Comparison of ENCODE assay signal across 8 mouse cellular contexts in genomic region chr13:98813596-98814274, GRCm38 (mm10). TPM values are rescaled to one million over a fixed set of nuclear protein-coding genes. Genes with fewer than 3 reads are reported as not detected.
DNase-seq lines count a peak whose midpoint lies in the region; ATAC-seq and TF ChIP-seq lines count a peak whose summit lies in the region.

No protein-coding gene starts in this region.

- peak overlapping the region; percentile 78 for H3K4me3 ChIP-seq in C2C12 (ENCODE audit: insufficient read depth, poor library complexity, severe bottlenecking)
- H3K4me3 ChIP-seq in forebrain, embryonic 15.5 days: peak overlapping the region; percentile 86
- peak overlapping the region; percentile 75 to 96 for H3K4me3 ChIP-seq in liver, embryonic 14.5 days (ENCODE audit: insufficient read depth in 1 of 2, low read depth in 2 of 2, low read length in 2 of 2)

- no peaks in the 10 kb centered on the region for H3K27me3 ChIP-seq in C2C12 (ENCODE audit: control insufficient read depth, insufficient read depth, insufficient read length)
- no peaks in the 10 kb centered on the region for H3K27me3 ChIP-seq in forebrain, embryonic 15.5 days
- H3K27me3 ChIP-seq in liver, embryonic 14.5 days (ENCODE audit: control insufficient read depth, insufficient read depth, low read length): no peaks in the 10 kb centered on the region

- H3K9me3 ChIP-seq in forebrain, embryonic 15.5 days: no peaks in the 10 kb centered on the region
- H3K9me3 ChIP-seq in liver, embryonic 14.5 days (ENCODE audit: control insufficient read depth, low read length): no peaks in the 10 kb centered on the region

- no peak for ATAC-seq in forebrain, embryonic 15.5 days (replicated peaks)
- no peak for ATAC-seq in liver, embryonic 14.5 days (ENCODE audit: insufficient read depth)

- TF ChIP-seq CTCF in C2C12 (IDR thresholded peaks at IDR 0.05; ENCODE audit: control insufficient read depth, insufficient read depth, insufficient read length): no peak
- no peak for TF ChIP-seq CTCF in liver, embryonic 14.5 days (IDR thresholded peaks at IDR 0.05; ENCODE audit: low read depth)

- H3K27ac ChIP-seq in forebrain, embryonic 15.5 days (replicated peaks): no peak overlapping the region
- peak overlapping the region; percentile 51 for H3K27ac ChIP-seq in liver, embryonic 14.5 days

- DNase-seq in cerebellum, adult 9-10 months: peak; percentile 16
- DNase-seq in cerebellum, postnatal 14 days: no peak
- DNase-seq in liver, embryonic 14.5 days (ENCODE audit: low read depth in 3 of 3, low spot score in 3 of 3): no peak
- DNase-seq in thymus, postnatal 36 days: no peak
- DNase-seq in layer of hippocampus, postnatal 14 days (ENCODE audit: low spot score in 2 of 2): no peak
- no peak for DNase-seq in adrenal gland, postnatal 36 days

- peaks cover 60% of the 10 kb centered on the region for H3K79me2 ChIP-seq in C2C12 (ENCODE audit: control insufficient read depth, insufficient read depth)

- peaks cover 47% of the 10 kb centered on the region for H3K79me3 ChIP-seq in C2C12 (ENCODE audit: low read depth)

- TF ChIP-seq EP300 in liver, embryonic 14.5 days (IDR thresholded peaks at IDR 0.05; ENCODE audit: low read depth): no peak

- no peaks in the 10 kb centered on the region for H3K36me3 ChIP-seq in C2C12 (ENCODE audit: control insufficient read depth, insufficient read depth)
- no peaks in the 10 kb centered on the region for H3K36me3 ChIP-seq in forebrain, embryonic 15.5 days
- H3K36me3 ChIP-seq in liver, embryonic 14.5 days (replicated peaks; ENCODE audit: control insufficient read depth, insufficient read depth, low read depth): no peaks in the 10 kb centered on the region

- H3K9ac ChIP-seq in forebrain, embryonic 15.5 days (replicated peaks): peak overlapping the region; percentile 87
- peak overlapping the region; percentile 82 for H3K9ac ChIP-seq in liver, embryonic 14.5 days (replicated peaks)

- WGBS in forebrain, embryonic 15.5 days: 25% methylated on average over 12 of the region's 12 CpGs
- 19% methylated on average over 12 of the region's 12 CpGs for WGBS in liver, embryonic 14.5 days (ENCODE audit: insufficient replicate concordance)

- peaks cover 16% of the 10 kb centered on the region for H3K4me1 ChIP-seq in forebrain, embryonic 15.5 days
- H3K4me1 ChIP-seq in liver, embryonic 14.5 days (replicated peaks; ENCODE audit: control insufficient read depth in 2 of 2, insufficient read depth in 2 of 2, low read length in 1 of 2): peaks cover 12 to 20% of the 10 kb centered on the region in 2 experiments

- peak overlapping the region; percentile 49 for H3K4me2 ChIP-seq in forebrain, embryonic 15.5 days (replicated peaks)
- peak overlapping the region; percentile 68 for H3K4me2 ChIP-seq in liver, embryonic 14.5 days (ENCODE audit: low read depth)

- H3ac ChIP-seq in C2C12 (ENCODE audit: control insufficient read depth, insufficient read length, low read depth): peak overlapping the region; percentile 4

TF ChIP-seq in C2C12, 6 proteins besides CTCF, POLR2A, EP300 and RAD21:
- peak; percentile 61 for TF ChIP-seq USF1 (IDR thresholded peaks at IDR 0.05; ENCODE audit: low read depth)
- no peak for TF ChIP-seq MYOG (IDR thresholded peaks at IDR 0.05; ENCODE audit: control insufficient read depth, extremely low read depth, insufficient read length)

RNA-seq across cellular contexts. Expression of gene Fcho2, which starts 1.5 kb away (rescaled TPM):
- polyA plus RNA-seq in C2C12 (2012; fragmentation: generic; extraction: Trizol): 3.1 TPM
- 29.2 and 30.6 TPM in 2 replicates for polyA plus RNA-seq in forebrain, embryonic 15.5 days (2015; fragmentation: Nextera tagmentation; extraction: Ambion mirVana)
- polyA plus RNA-seq in liver, embryonic 14.5 days (2012; rRNA removed): 11.6 and 14.3 TPM in 2 replicates
- polyA plus RNA-seq in liver, embryonic 14.5 days (2014; fragmentation: Nextera tagmentation; extraction: Ambion mirVana): 16.8 and 17.7 TPM in 2 replicates
- total RNA-seq in layer of hippocampus, postnatal 14 days (2021): 10 to 100 TPM; 36.1 to 36.8 TPM
- 10 to 100 TPM; 47.1 to 51.0 TPM for total RNA-seq in adrenal gland, postnatal 36 days (2021)
